Mouse (Mus musculus) kidney, adult 2 months (tissue): ENCODE results near the gene Bap1.

Source experiments
- CTCF ChIP-seq: fragments of 200-500 bp; conservative IDR thresholded peaks from 2 replicates; pipeline ENCODE4 v1.5.1; 2011; ENCODE audit warnings: low read depth, mild to moderate bottlenecking, control low read depth, low read length, moderate library complexity, mixed read lengths; ENCODE audit not compliant: insufficient read depth, insufficient read length
- POLR2A ChIP-seq: fragments of 200-500 bp; IDR thresholded peaks from one replicate; pipeline ENCODE4 v1.6.1; 2011; ENCODE audit warnings: low read depth, low read length, control low read depth

GRCm38 (mm10) chr14:31268301-31269001 lies 17.2 kb downstream of the Bap1 start:
- TF ChIP-seq CTCF (no peak), POLR2A (no peak)
